Mouse (Mus musculus) skeletal muscle tissue, adult 2 months (tissue): ENCODE measurements at regions not wholly inside any gene's neighbourhood (a gene's known extent, or its start where the extent isn't known, plus 50 kb on each side); places are given as distances from the start of the nearest gene placed in this dataset.
"Not testable (repeated sequence)": the region's sequence is repeated elsewhere in the genome, so short reads cannot be mapped to it uniquely, and the experiment has no call there.

Experiments used
- DNase-seq: peaks from one replicate; pipeline ENCODE4 v3.0.0-alpha.2; 2012; ENCODE audit warnings: low read depth, low spot score

GRCm38 (mm10) chr8:88903094-88903493 lies 140.9 kb downstream of the Sall1 start:
- no peak for DNase-seq

- DNase-seq = no peak
These were observed 160.1 kb downstream of the Sall1 start for GRCm38 (mm10) chr8:88883751-88884390.

GRCm38 (mm10) chr8:88879857-88880256 lies 164.1 kb downstream of the Sall1 start:
- DNase-seq = no peak

GRCm38 (mm10) chr8:88877921-88878320 lies 166.0 kb downstream of the Sall1 start:
- DNase-seq = no peak

GRCm38 (mm10) chr8:88862846-88863455 lies 166.1 kb downstream of the Cyld start:
- no peak for DNase-seq

GRCm38 (mm10) chr8:88857216-88857615 lies 160.4 kb downstream of the Cyld start:
- no peak for DNase-seq

GRCm38 (mm10) chr8:88853200-88853599 lies 156.4 kb downstream of the Cyld start:
- no peak for DNase-seq

- no peak for DNase-seq
These were observed 149.1 kb downstream of the Cyld start for GRCm38 (mm10) chr8:88845916-88846315.

- no peak for DNase-seq
These were observed 147.5 kb downstream of the Cyld start for GRCm38 (mm10) chr8:88844370-88844769.

- no peak for DNase-seq
These were observed 145.6 kb downstream of the Cyld start for GRCm38 (mm10) chr8:88842451-88842850.

GRCm38 (mm10) chr8:88840096-88840495 lies 143.3 kb downstream of the Cyld start:
- DNase-seq = no peak

GRCm38 (mm10) chr8:88835756-88836291 lies 139.0 kb downstream of the Cyld start:
- DNase-seq = no peak

- DNase-seq = no peak
These were observed 129.0 kb downstream of the Cyld start for GRCm38 (mm10) chr8:88825816-88826215.

GRCm38 (mm10) chr8:88823931-88824330 lies 127.1 kb downstream of the Cyld start:
- DNase-seq = no peak

- no peak for DNase-seq
These were observed 123.5 kb downstream of the Cyld start for GRCm38 (mm10) chr8:88820275-88820850.

- no peak for DNase-seq
These were observed 119.6 kb downstream of the Cyld start for GRCm38 (mm10) chr8:88816461-88816860.

GRCm38 (mm10) chr8:88814246-88814645 lies 117.4 kb downstream of the Cyld start:
- DNase-seq = no peak

- DNase-seq = no peak
These were observed 116.3 kb downstream of the Cyld start for GRCm38 (mm10) chr8:88812901-88813676.

- not testable (repeated sequence) for DNase-seq
These were observed 110.0 kb downstream of the Cyld start for GRCm38 (mm10) chr8:88806851-88807250.
